Mouse (Mus musculus): ENCODE results near the gene Ninj1. TPM values are rescaled to one million over a fixed set of nuclear protein-coding genes. Genes with fewer than 3 reads are reported as not detected.

The Ninj1 gene
- polyA plus RNA-seq, 1 experiment from 2014 or later: 42.6 TPM

GRCm38 (mm10) chr13:49242321-49243065 lies 55.2 kb downstream of the Ninj1 start:
- Histone ChIP-seq H3K9me3 (no peaks in the 10 kb centered on the region), H3K9ac (no peak overlapping the region), H3K4me1 (peaks cover 2% of the 10 kb centered on the region; the same call in 1 of the 2 replicates), H3K27ac (no peak overlapping the region), H3K4me3 (no peak overlapping the region), H3K4me2 (replicated peaks) (no peak overlapping the region), H3K27me3 (peaks cover 20% of the 10 kb centered on the region), H3K36me3 (no peaks in the 10 kb centered on the region)
- WGBS: 61% methylated on average over 9 of the region's 9 CpGs
- no peak for ATAC-seq (ENCODE audit: insufficient number of reproducible peaks, insufficient read depth, low FRiP score, low TSS enrichment)

GRCm38 (mm10) chr13:49243492-49243891 lies 56.2 kb downstream of the Ninj1 start:
- H3K4me2 ChIP-seq (replicated peaks): no peak overlapping the region
- no peaks in the 10 kb centered on the region for H3K36me3 ChIP-seq
- H3K9me3 ChIP-seq: no peaks in the 10 kb centered on the region
- 95% methylated on average over 2 of the region's 2 CpGs for WGBS
- H3K4me1 ChIP-seq: peaks cover 9% of the 10 kb centered on the region
- H3K27ac ChIP-seq: no peak overlapping the region
- ATAC-seq (ENCODE audit: insufficient number of reproducible peaks, insufficient read depth, low FRiP score, low TSS enrichment): no peak
- no peak overlapping the region for H3K9ac ChIP-seq
- no peak overlapping the region for H3K4me3 ChIP-seq
- H3K27me3 ChIP-seq: peaks cover 30% of the 10 kb centered on the region

- ATAC-seq (ENCODE audit: insufficient number of reproducible peaks, insufficient read depth, low FRiP score, low TSS enrichment): no peak
- no peak overlapping the region for H3K4me3 ChIP-seq
- no peaks in the 10 kb centered on the region for H3K36me3 ChIP-seq
- H3K4me2 ChIP-seq (replicated peaks): no peak overlapping the region
- 57% methylated on average over 4 of the region's 4 CpGs for WGBS
- peaks cover 41% of the 10 kb centered on the region for H3K27me3 ChIP-seq
- H3K4me1 ChIP-seq: peaks cover 12% of the 10 kb centered on the region
- no peak overlapping the region for H3K27ac ChIP-seq
- no peaks in the 10 kb centered on the region for H3K9me3 ChIP-seq
- H3K9ac ChIP-seq: no peak overlapping the region
Observed at GRCm38 (mm10) chr13:49245251-49245650, 58.0 kb downstream of the Ninj1 start.

Other genes with a start within 250 kb of the Ninj1 start
- 19.0 and 19.3 TPM in 2 replicates for gene Fam120a, start 219.5 kb upstream of the Ninj1 start, polyA plus RNA-seq (2016; fragmentation: Nextera tagmentation; extraction: Ambion mirVana)
- gene Wnk2, start 39.5 kb upstream of the Ninj1 start, polyA plus RNA-seq (2016; fragmentation: Nextera tagmentation; extraction: Ambion mirVana): 3.0 and 3.9 TPM in 2 replicates
- gene Card19, start 28.6 kb downstream of the Ninj1 start, polyA plus RNA-seq (2016; fragmentation: Nextera tagmentation; extraction: Ambion mirVana): 50.3 and 55.7 TPM in 2 replicates
- gene Susd3, start 61.2 kb downstream of the Ninj1 start, polyA plus RNA-seq (2016; fragmentation: Nextera tagmentation; extraction: Ambion mirVana): 1.2 and 1.8 TPM in 2 replicates
- gene Fgd3, start 132.8 kb downstream of the Ninj1 start, polyA plus RNA-seq (2016; fragmentation: Nextera tagmentation; extraction: Ambion mirVana): 1.2 and 1.5 TPM in 2 replicates
- 42.0 and 42.3 TPM in 2 replicates for gene Bicd2, start 154.1 kb downstream of the Ninj1 start, polyA plus RNA-seq (2016; fragmentation: Nextera tagmentation; extraction: Ambion mirVana)
- 14.0 and 15.8 TPM in 2 replicates for gene Ippk, start 233.8 kb downstream of the Ninj1 start, polyA plus RNA-seq (2016; fragmentation: Nextera tagmentation; extraction: Ambion mirVana)